Mouse (Mus musculus) CH12.LX (cell line): ENCODE data around the gene Rxrg.

Experiments
- CHD1 ChIP-seq: IDR thresholded peaks from 2 replicates; pipeline ENCODE4 v1.6.1; 2012; ENCODE audit warnings: low read depth, low read length, improper control_type of control experiment, inconsistent platforms
- CTCF ChIP-seq, 2 experiments: IDR thresholded peaks in 1 of 2; conservative IDR thresholded peaks in 1 of 2; 2 replicates each; pipeline ENCODE4 v1.5.1; 2011 to 2012; ENCODE audit warnings: low read depth in 2 of 2, low read length in 2 of 2, improper control_type of control experiment in 1 of 2, inconsistent platforms in 1 of 2, mild to moderate bottlenecking in 1 of 2, moderate library complexity in 1 of 2
- KAT2A ChIP-seq: IDR thresholded peaks from 2 replicates; pipeline ENCODE4 v1.6.1; 2012; ENCODE audit warnings: low read length, improper control_type of control experiment, inconsistent platforms; ENCODE audit not compliant: insufficient replicate concordance
- POLR2A ChIP-seq: IDR thresholded peaks from 2 replicates; pipeline ENCODE4 v1.6.1; 2011; ENCODE audit warnings: low read depth, mild to moderate bottlenecking, improper control_type of control experiment, low read length

DNA sequence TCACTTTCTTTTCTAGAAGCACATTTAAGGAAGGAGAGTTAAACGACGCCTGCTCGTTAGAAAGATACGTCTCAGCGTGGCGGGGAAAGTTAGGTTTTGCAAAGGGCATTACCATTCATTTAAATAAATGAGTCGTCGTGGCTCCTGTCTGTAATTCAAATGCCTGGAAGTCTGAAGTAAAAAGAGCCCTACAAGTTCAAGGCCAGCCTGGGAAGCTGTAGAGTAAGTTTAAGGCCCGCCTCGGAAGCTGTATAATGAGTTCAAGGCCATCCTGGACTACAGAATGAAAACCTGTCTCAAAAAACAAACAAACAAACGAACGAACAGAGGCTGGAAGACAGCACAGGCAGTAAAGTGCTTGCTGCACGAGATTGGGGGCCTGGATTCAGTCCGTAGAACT lies 18.9 kb downstream of the Rxrg start:
- no peak for TF ChIP-seq CTCF (conservative IDR thresholded peaks at IDR 0.05 in 1 of 2, IDR thresholded peaks at IDR 0.05 in 1 of 2; ENCODE audit: low read depth in 2 of 2, low read length in 2 of 2)
- no peak for TF ChIP-seq KAT2A
- TF ChIP-seq CHD1: no peak
- no peak for TF ChIP-seq POLR2A
